In the genomic region with DNA sequence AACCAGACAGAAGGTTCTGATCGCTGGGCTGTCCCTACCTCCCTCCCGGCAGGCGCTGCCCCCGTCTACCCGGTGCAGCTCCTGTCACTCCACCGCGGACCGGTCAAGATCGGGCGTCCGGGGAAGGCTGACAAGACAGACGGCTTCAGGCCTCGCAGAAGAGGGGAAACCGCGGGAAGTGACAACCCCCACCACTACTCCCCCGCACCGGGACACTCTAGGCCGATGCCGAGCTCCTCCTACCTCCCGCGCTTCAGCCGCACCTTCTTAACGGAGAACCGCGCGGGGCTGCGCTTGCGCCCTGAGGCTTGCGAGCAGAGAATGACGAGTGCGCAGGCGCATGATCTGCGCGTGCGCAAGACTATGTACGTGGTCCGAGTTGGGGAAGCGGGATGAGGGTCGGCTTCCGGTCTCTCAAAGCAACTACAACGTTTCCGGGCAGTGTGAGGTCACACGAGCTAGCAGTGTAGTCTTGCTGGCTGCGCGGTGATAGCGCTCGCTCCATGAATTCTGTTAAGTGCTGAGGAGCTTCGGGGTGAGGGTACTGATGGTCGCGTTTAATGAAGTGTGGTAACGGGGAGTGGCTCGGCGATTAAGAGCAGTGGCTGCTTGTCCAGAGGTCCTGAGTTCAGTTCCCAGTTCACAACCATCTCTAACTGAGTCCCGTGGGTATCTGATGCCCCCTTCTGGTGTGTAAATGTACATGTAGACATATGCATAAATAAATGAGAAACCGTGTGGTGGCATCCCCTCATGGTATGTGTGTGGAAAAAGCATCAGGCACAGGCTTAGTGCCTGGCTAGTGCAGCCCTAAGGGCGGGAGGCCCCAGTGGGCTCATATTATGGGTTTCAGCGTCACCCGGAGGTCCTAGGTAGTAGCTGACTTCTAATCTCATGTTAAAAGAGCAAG, we compare ENCODE assay signal across 8 mouse cellular contexts. TPM values are rescaled to one million over a fixed set of nuclear protein-coding genes. Genes with fewer than 3 reads are reported as not detected.
DNase-seq lines count a peak whose midpoint lies in the region; ATAC-seq lines count a peak whose summit lies in the region.

Gene Slx4, minus strand, starts transcription at position 282 of the 910 bp plus-strand sequence.

- no peaks in the 10 kb centered on the region for H3K27me3 ChIP-seq in hindbrain, embryonic 15.5 days

- H3K4me2 ChIP-seq in hindbrain, embryonic 15.5 days = peak within 1 kb of the TSS; percentile 87

- peak within 1 kb of the TSS; percentile 97 for H3K9ac ChIP-seq in hindbrain, embryonic 15.5 days

- DNase-seq in T-cell, adult 2 months (ENCODE audit: low spot score) = peak; percentile 96
- DNase-seq in cerebellum, postnatal 36 days = peak; percentile 97
- peak; percentile 97 to 98 for DNase-seq in frontal cortex, postnatal 36 days (ENCODE audit: low spot score in 2 of 2)
- DNase-seq in left cerebral cortex, adult 11 months (ENCODE audit: low spot score) = peak; percentile 94
- peak; percentile 96 to 97 for DNase-seq in lung, postnatal 4 days
- peak; percentile 96 for DNase-seq in retina, postnatal 7 days (ENCODE audit: low read depth, low spot score)
- DNase-seq in urinary bladder, adult 2 months (ENCODE audit: low spot score) = peak; percentile 90

- WGBS in hindbrain, embryonic 15.5 days = 1% methylated on average over 58 of the region's 58 CpGs

- H3K4me3 ChIP-seq in hindbrain, embryonic 15.5 days = peak within 1 kb of the TSS; percentile 88

- peak; percentile 98 for ATAC-seq in hindbrain, embryonic 15.5 days (ENCODE audit: low FRiP score, low read depth)

- H3K9me3 ChIP-seq in hindbrain, embryonic 15.5 days = no peaks in the 10 kb centered on the region

- peaks cover 25% of the 10 kb centered on the region for H3K36me3 ChIP-seq in hindbrain, embryonic 15.5 days

- peaks cover 21% of the 10 kb centered on the region for H3K4me1 ChIP-seq in hindbrain, embryonic 15.5 days (replicated peaks)

- H3K27ac ChIP-seq in hindbrain, embryonic 15.5 days (replicated peaks) = peak within 1 kb of the TSS; percentile 90

RNA-seq across cellular contexts. Expression of gene Slx4, which starts in this region (rescaled TPM):
- polyA plus RNA-seq in hindbrain, embryonic 15.5 days (2015; fragmentation: Nextera tagmentation; extraction: Ambion mirVana) = 27.4 and 31.3 TPM in 2 replicates
- polyA plus RNA-seq in urinary bladder, adult 2 months (2012; rRNA removed) = 17.5 and 18.2 TPM in 2 replicates

Comparison
In these comparisons a context has a peak if more than half of its experiments do, and no peak if none do; other contexts are left out.
1. Peak in every context shown above with its lines: DNase-seq, ATAC-seq, H3K4me3 ChIP-seq and H3K27ac ChIP-seq.